Mouse (Mus musculus) lung, adult 2 months (tissue): ENCODE data around the gene Cyfip2. TPM values are rescaled to one million over a fixed set of nuclear protein-coding genes. Genes with fewer than 3 reads are reported as not detected.

ENCODE experiments used
- DNase-seq: peaks from one replicate; pipeline ENCODE4 v3.0.0; 2022
- H3K4me1 ChIP-seq: fragments of 200-500 bp; 2 replicates; pipeline ENCODE4 v1.6.1; 2011; ENCODE audit warnings: low read length; ENCODE audit not compliant: control insufficient read depth, insufficient read depth
- H3K4me3 ChIP-seq: fragments of 200-500 bp; replicated peaks from 2 replicates; pipeline ENCODE3; 2011; ENCODE audit warnings: low read depth, mild to moderate bottlenecking, control low read depth, low read length; ENCODE audit errors: extremely low read depth
- CTCF ChIP-seq: fragments of 200-500 bp; IDR thresholded peaks from 2 replicates; pipeline ENCODE4 v1.5.1; 2011; ENCODE audit warnings: mild to moderate bottlenecking, low read length, control low read depth; ENCODE audit not compliant: insufficient read depth
- POLR2A ChIP-seq: fragments of 200-500 bp; IDR thresholded peaks from 2 replicates; pipeline ENCODE4 v1.6.1; 2011; ENCODE audit warnings: low read depth, mild to moderate bottlenecking, control low read depth, low read length, borderline replicate concordance; ENCODE audit errors: extremely low read depth
- WGBS: fragments of 180-500 bp; shearing (Covaris S2); methylation state at CpG from one replicate; pipeline ENCODE4 v1.1.7; 2018; 5-methylcytosine and 5-hydroxymethylcytosine counted together
- polyA plus RNA-seq: library from polyadenylated mRNA; depleted of rRNA; stranded (reverse); fragments of >200 nt; gene quantifications from 2 replicates; pipeline ENCODE4 v1.2.3, GENCODE M21; 2012

The Cyfip2 gene
- polyA plus RNA-seq, 1 experiment, result 9.3 TPM

DNA sequence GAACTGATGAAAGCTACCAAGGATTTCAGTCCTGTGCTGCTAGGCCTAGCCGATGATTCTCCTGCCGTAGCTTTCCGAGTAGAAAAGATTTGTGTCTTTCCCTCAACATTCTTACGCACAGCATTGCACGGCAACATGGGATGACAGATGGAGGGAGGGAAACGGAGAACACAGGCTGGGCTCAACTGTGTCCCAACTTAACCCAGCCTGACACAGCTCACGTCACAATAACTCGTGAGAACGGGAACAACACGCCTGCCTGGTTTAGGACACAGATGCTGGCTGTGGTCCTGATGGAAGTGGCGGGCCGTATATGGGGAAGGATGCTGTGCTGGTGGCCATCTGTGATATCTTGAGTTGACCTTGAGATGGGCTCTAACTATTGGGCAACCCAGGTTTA, 34.0 kb downstream of the Cyfip2 start:
- Histone ChIP-seq H3K4me3 (no peak overlapping the region), H3K4me1 (no peaks in the 10 kb centered on the region)
- WGBS, result 93% methylated on average over 12 of the region's 12 CpGs
- no peak for TF ChIP-seq CTCF
- TF ChIP-seq POLR2A, result no peak
- DNase-seq, result no peak

- Histone ChIP-seq H3K4me1 (no peaks in the 10 kb centered on the region), H3K4me3 (no peak overlapping the region)
- TF ChIP-seq CTCF (no peak), POLR2A (no peak)
- no peak for DNase-seq
- 79% methylated on average over 5 of the region's 5 CpGs for WGBS
Observed at GRCm38 (mm10) chr11:46278140-46278539, 34.5 kb downstream of the Cyfip2 start.

DNA sequence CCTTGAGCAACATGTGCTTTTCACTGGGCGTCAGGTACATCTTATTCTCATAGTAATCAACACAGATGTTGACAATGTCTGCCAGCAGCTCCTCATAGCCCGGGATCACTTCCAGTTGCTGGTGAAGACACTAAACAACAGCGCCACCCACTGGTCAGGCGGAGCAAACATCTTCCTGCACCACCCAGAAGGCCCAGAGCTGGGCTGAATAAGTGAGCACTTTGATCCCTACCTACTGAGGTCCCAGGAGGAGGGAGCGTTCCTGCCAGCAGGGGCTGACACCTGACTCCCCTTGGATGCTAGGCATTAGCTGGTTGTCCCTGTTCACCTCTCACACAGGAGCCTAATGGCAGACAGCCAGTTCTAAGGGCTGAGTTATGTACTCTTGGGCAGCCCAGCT, 35.9 kb downstream of the Cyfip2 start:
- TF ChIP-seq CTCF (peak; percentile 55), POLR2A (no peak)
- 50% methylated on average over 5 of the region's 5 CpGs for WGBS
- no peak overlapping the region for H3K4me3 ChIP-seq
- H3K4me1 ChIP-seq, result no peaks in the 10 kb centered on the region
- DNase-seq, result no peak

GRCm38 (mm10) chr11:46276168-46276567, 36.5 kb downstream of the Cyfip2 start:
- no peaks in the 10 kb centered on the region for H3K4me1 ChIP-seq
- 88% methylated on average over 8 of the region's 8 CpGs for WGBS
- no peak overlapping the region for H3K4me3 ChIP-seq
- TF ChIP-seq CTCF (no peak), POLR2A (no peak)
- DNase-seq, result no peak

GRCm38 (mm10) chr11:46275302-46275701, 37.4 kb downstream of the Cyfip2 start:
- H3K4me3 ChIP-seq, result no peak overlapping the region
- peak; percentile 56 for DNase-seq
- no peak for TF ChIP-seq POLR2A
- TF ChIP-seq CTCF, result peak; percentile 90
- WGBS, result 5% methylated on average over 6 of the region's 6 CpGs
- H3K4me1 ChIP-seq, result no peaks in the 10 kb centered on the region

GRCm38 (mm10) chr11:46273969-46274368, 38.7 kb downstream of the Cyfip2 start:
- WGBS, result 90% methylated on average over 3 of the region's 3 CpGs
- DNase-seq, result no peak
- Histone ChIP-seq H3K4me3 (no peak overlapping the region), H3K4me1 (no peaks in the 10 kb centered on the region)
- no peak for TF ChIP-seq POLR2A
- TF ChIP-seq CTCF, result no peak

GRCm38 (mm10) chr11:46272058-46272681, 40.5 kb downstream of the Cyfip2 start:
- H3K4me3 ChIP-seq, result no peak overlapping the region
- 77% methylated on average over 8 of the region's 8 CpGs for WGBS
- TF ChIP-seq POLR2A, result no peak
- TF ChIP-seq CTCF, result no peak
- no peaks in the 10 kb centered on the region for H3K4me1 ChIP-seq
- DNase-seq, result no peak

DNA sequence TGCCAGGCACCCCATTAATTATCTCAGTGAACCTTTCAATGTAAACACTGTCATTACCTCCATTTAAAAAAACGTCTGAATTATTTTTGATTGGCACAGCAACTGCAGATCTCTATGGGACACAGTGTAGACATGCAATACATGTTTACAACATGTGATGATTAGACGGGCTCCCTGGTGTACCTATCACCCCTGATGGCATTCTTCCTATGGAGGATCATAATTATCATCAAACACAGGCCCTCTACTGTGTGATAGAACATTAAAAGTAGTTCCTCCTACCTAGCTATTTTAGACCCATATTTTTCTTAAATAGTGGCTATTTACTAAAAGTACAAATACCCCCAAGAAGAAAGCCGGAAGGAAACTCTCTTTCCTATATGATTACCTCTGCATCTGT, 42.8 kb downstream of the Cyfip2 start:
- Histone ChIP-seq H3K4me1 (no peaks in the 10 kb centered on the region), H3K4me3 (no peak overlapping the region)
- TF ChIP-seq POLR2A (no peak), CTCF (no peak)
- no peak for DNase-seq
- WGBS, result 57% methylated on average over 3 of the region's 3 CpGs

GRCm38 (mm10) chr11:46269391-46269790, 43.3 kb downstream of the Cyfip2 start:
- WGBS, result 65% methylated on average over 9 of the region's 9 CpGs
- TF ChIP-seq CTCF, result no peak
- TF ChIP-seq POLR2A, result no peak
- H3K4me1 ChIP-seq, result no peaks in the 10 kb centered on the region
- H3K4me3 ChIP-seq, result no peak overlapping the region
- DNase-seq, result no peak

- TF ChIP-seq CTCF, result peak; percentile 86
- no peak for TF ChIP-seq POLR2A
- peak; percentile 51 for DNase-seq
- 16% methylated on average over 7 of the region's 7 CpGs for WGBS
- H3K4me1 ChIP-seq, result no peaks in the 10 kb centered on the region
- H3K4me3 ChIP-seq, result no peak overlapping the region
Observed at GRCm38 (mm10) chr11:46268991-46269390, 43.7 kb downstream of the Cyfip2 start.
